Mouse (Mus musculus) kidney, adult 2 months (tissue): ENCODE data around the gene Olfr63. TPM values are rescaled to one million over a fixed set of nuclear protein-coding genes. Genes with fewer than 3 reads are reported as not detected.
"Not testable (repeated sequence)": the region's sequence is repeated elsewhere in the genome, so short reads cannot be mapped to it uniquely, and the experiment has no call there.

Experiments used
- DNase-seq: peaks from one replicate; pipeline ENCODE4 v3.0.0; 2021
- H3K27ac ChIP-seq: fragments of 200-500 bp; 2 replicates; pipeline ENCODE4 v1.5.1; 2012; ENCODE audit warnings: low read depth, low read length, control low read depth, inconsistent platforms; ENCODE audit not compliant: insufficient read depth
- H3K27me3 ChIP-seq: fragments of 200-500 bp; replicated peaks from 2 replicates; pipeline ENCODE4 v1.6.1; 2012; ENCODE audit warnings: mild to moderate bottlenecking, moderate library complexity, low read length, inconsistent platforms; ENCODE audit not compliant: control insufficient read depth, insufficient read depth
- H3K36me3 ChIP-seq: fragments of 200-500 bp; 2 replicates; pipeline ENCODE4 v1.6.1; 2012; ENCODE audit warnings: mild to moderate bottlenecking, moderate library complexity, low read length, inconsistent platforms; ENCODE audit not compliant: control insufficient read depth, insufficient read depth
- H3K4me1 ChIP-seq: fragments of 200-500 bp; 2 replicates; pipeline ENCODE4 v1.6.1; 2011; ENCODE audit warnings: low read length; ENCODE audit not compliant: control insufficient read depth, insufficient read depth
- H3K4me3 ChIP-seq: fragments of 200-500 bp; 2 replicates; pipeline ENCODE4 v1.5.1; 2011; ENCODE audit warnings: mild to moderate bottlenecking, low read depth, low read length, control low read depth; ENCODE audit not compliant: insufficient read depth
- CTCF ChIP-seq: fragments of 200-500 bp; conservative IDR thresholded peaks from 2 replicates; pipeline ENCODE4 v1.5.1; 2011; ENCODE audit warnings: low read depth, mild to moderate bottlenecking, control low read depth, low read length, moderate library complexity, mixed read lengths; ENCODE audit not compliant: insufficient read depth, insufficient read length
- POLR2A ChIP-seq: fragments of 200-500 bp; IDR thresholded peaks from one replicate; pipeline ENCODE4 v1.6.1; 2011; ENCODE audit warnings: low read depth, low read length, control low read depth
- WGBS: fragments of 180-500 bp; shearing (Covaris S2); methylation state at CpG from one replicate; pipeline ENCODE4 v1.1.7; 2018; 5-methylcytosine and 5-hydroxymethylcytosine counted together
- polyA plus RNA-seq: library from polyadenylated mRNA; depleted of rRNA; stranded (reverse); fragments of >200 nt; gene quantifications from 2 replicates; pipeline ENCODE4 v1.2.3, GENCODE M21; 2012; rRNA removed

Olfr63 gene
- not detected in 2 replicates for polyA plus RNA-seq

DNA sequence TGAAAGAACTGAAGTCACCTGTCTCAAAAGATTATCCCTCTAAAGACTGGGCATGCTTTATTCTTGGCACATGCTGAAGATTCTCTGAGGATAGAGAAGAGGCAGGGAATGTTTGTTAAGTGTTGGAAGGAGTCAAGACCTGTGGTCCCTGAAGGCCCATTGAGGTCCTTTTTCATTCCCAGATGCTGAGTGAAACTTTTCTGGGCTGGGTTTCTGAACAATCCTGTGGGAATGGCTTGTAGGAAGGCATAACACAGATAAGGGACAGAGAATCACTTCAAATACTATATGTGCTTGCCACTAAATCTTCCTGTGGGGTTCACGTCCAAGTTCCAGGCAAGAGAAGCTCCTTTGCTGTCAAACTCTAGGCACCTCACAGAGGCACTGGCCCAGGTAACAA lies at the start of gene Olfr63:
TSS of gene Olfr63 (plus strand) at position 301 of the 400 bp plus-strand sequence.
- H3K27ac ChIP-seq = no peak within 1 kb of the TSS
- no peak within 1 kb of the TSS for H3K4me3 ChIP-seq
- WGBS = 83% methylated on average over 1 of the region's 1 CpGs
- TF ChIP-seq CTCF (no peak), POLR2A (no peak)
- no peaks in the 10 kb centered on the region for H3K27me3 ChIP-seq
- H3K36me3 ChIP-seq = no peaks in the 10 kb centered on the region
- no peak for DNase-seq
- no peaks in the 10 kb centered on the region for H3K4me1 ChIP-seq

GRCm38 (mm10) chr17:33221590-33221989 lies 42.9 kb upstream of the Olfr63 start, which contains the start of gene Olfr1564:
Olfr1564 (minus strand) TSS chr17:33221690.
- Histone ChIP-seq H3K27me3 (no peaks in the 10 kb centered on the region), H3K27ac (no peak within 1 kb of the TSS), H3K36me3 (no peaks in the 10 kb centered on the region), H3K4me1 (no peaks in the 10 kb centered on the region), H3K4me3 (no peak within 1 kb of the TSS)
- no peak for TF ChIP-seq POLR2A
- TF ChIP-seq CTCF = no peak
- 78% methylated on average over 2 of the region's 2 CpGs for WGBS
- no peak for DNase-seq

- H3K4me1 ChIP-seq, H3K27me3 ChIP-seq, H3K4me3 ChIP-seq, H3K36me3 ChIP-seq, H3K27ac ChIP-seq: not testable (repeated sequence)
- WGBS = 83% methylated on average over 1 of the region's 1 CpGs
- peak; percentile 73 for DNase-seq
Measured at GRCm38 (mm10) chr17:33236646-33237045, 27.8 kb upstream of the Olfr63 start.

DNA sequence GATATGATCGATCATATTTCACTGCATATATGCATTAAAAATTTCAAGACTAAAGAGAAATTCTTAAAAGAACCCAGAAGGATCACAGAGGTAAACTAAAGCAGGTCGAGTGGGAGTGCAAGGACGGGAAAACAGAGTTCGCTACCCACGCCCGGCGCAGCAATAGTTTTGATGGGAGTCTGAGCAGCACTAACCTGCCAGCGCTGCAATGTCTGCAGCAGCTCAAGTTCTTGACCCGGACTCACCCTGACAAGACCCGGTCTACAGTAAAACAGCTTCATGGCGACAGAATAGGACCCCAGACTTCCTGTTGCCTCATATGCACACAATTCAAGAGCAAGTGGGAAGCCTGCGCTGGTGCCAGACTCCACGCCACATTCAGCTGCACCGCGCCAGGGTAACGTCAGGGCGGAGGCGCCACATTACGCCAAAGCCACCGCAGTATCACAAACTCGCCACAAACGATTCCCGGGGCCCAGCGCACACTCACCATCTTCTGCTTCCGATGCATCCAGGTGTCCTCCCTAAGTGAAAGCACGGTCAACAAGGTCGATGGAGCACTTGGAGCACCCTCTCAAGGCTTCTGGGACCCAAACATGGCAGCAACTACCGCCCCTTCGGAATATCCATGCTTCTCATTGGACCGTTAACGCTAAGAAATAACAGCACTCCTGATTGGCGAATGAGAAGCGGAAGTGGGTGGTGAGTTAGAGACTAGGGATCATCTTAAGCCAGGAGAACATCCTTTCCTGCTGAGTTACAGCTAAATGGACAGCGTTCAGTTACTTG lies 9.8 kb upstream of the Olfr63 start, which contains the start of gene Zfp955a:
TSS of gene Zfp955a (minus strand) at position 616 of the 789 bp plus-strand sequence.
- WGBS = 15% methylated on average over 1 of the region's 34 CpGs
- H3K4me1 ChIP-seq, H3K36me3 ChIP-seq, H3K27me3 ChIP-seq, H3K27ac ChIP-seq, H3K4me3 ChIP-seq, DNase-seq: not testable (repeated sequence)

DNA sequence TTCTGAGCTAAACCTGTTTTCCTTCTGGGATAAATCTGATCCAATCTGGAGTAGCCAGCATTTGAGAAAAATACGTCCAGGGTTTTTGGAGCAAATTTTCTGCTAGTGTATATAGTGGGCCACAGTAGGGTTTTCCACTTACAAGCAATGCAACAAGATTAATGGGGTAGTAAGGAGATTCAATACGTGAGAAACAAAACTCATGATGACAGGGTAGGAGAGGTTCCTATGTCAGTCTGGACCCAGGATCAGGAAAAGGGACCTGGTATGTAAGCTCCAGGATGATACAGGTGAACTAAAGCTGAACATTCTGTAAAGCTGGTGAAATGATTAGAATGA lies 9.2 kb upstream of the Olfr63 start:
- not testable (repeated sequence) for DNase-seq, H3K4me3 ChIP-seq, H3K4me1 ChIP-seq, H3K27ac ChIP-seq, H3K36me3 ChIP-seq, H3K27me3 ChIP-seq
- WGBS = no CpG with 5 or more reads among the region's 2 CpGs

DNA sequence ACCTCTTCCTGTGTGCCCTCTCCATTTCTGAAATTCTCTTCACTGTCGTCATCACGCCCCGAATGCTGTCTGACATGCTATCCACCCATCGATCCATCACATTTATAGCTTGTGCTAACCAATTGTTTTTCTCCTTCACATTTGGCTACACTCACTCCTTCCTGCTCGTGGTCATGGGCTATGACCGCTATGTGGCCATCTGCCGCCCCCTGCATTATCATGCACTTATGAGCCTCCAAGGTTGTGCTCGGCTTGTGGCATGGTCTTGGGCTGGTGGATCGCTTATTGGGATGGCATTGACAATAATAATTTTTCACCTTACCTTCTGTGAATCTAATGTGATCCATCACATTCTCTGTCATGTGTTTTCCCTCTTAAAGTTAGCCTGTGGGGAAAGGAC lies 4.4 kb downstream of the Olfr63 start:
- no peak overlapping the region for H3K27ac ChIP-seq
- H3K4me3 ChIP-seq = no peak overlapping the region
- H3K27me3 ChIP-seq = no peaks in the 10 kb centered on the region
- no peak for DNase-seq
- H3K36me3 ChIP-seq = no peaks in the 10 kb centered on the region
- no peaks in the 10 kb centered on the region for H3K4me1 ChIP-seq
- TF ChIP-seq CTCF (no peak), POLR2A (no peak)
- 76% methylated on average over 9 of the region's 9 CpGs for WGBS

GRCm38 (mm10) chr17:33289039-33289875 lies 24.8 kb downstream of the Olfr63 start, which contains the start of gene Zfp955b:
Zfp955b (plus strand) TSS chr17:33289544.
- DNase-seq, H3K36me3 ChIP-seq, H3K4me1 ChIP-seq, H3K27me3 ChIP-seq, H3K27ac ChIP-seq, H3K4me3 ChIP-seq: not testable (repeated sequence)
- WGBS = no CpG with 5 or more reads among the region's 25 CpGs

DNA sequence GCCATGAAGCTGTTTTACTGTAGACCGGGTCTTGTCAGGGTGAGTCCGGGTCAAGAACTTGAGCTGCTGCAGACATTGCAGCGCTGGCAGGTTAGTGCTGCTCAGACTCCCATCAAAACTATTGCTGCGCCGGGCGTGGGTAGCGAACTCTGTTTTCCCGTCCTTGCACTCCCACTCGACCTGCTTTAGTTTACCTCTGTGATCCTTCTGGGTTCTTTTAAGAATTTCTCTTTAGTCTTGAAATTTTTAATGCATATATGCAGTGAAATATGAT lies 25.3 kb downstream of the Olfr63 start:
- not testable (repeated sequence) for H3K27ac ChIP-seq, H3K4me1 ChIP-seq, H3K36me3 ChIP-seq, H3K27me3 ChIP-seq, H3K4me3 ChIP-seq, DNase-seq
- no CpG with 5 or more reads among the region's 9 CpGs for WGBS

Other genes with a start within 250 kb of the Olfr63 start
- gene Zfp763, start 231.3 kb upstream of the Olfr63 start, polyA plus RNA-seq = 0.83 and 1.2 TPM in 2 replicates
- not detected in 2 replicates for gene 4921501E09Rik, start 196.6 kb upstream of the Olfr63 start, polyA plus RNA-seq
- gene Zfp563, start 175.4 kb upstream of the Olfr63 start, polyA plus RNA-seq = 2.2 and 2.8 TPM in 2 replicates
- 0.01 TPM in 1 of 2 replicates, not detected in the other for gene Morc2b, start 125.0 kb upstream of the Olfr63 start, polyA plus RNA-seq
- not detected in 2 replicates for gene Olfr55, start 96.2 kb upstream of the Olfr63 start, polyA plus RNA-seq
- not detected in 2 replicates for gene Olfr239, start 73.4 kb upstream of the Olfr63 start, polyA plus RNA-seq
- gene Olfr1564, start 43.0 kb upstream of the Olfr63 start, polyA plus RNA-seq = 0.08 TPM in 1 of 2 replicates, not detected in the other
- gene Zfp955a, start 9.5 kb upstream of the Olfr63 start, polyA plus RNA-seq = 0.94 and 1.6 TPM in 2 replicates
- 1.6 and 2.3 TPM in 2 replicates for gene Zfp955b, start 24.9 kb downstream of the Olfr63 start, polyA plus RNA-seq
- gene Zfp81, start 94.2 kb downstream of the Olfr63 start, polyA plus RNA-seq = 0.76 and 1.1 TPM in 2 replicates
- 1.8 and 2.1 TPM in 2 replicates for gene Zfp101, start 130.0 kb downstream of the Olfr63 start, polyA plus RNA-seq
- 0.33 and 0.53 TPM in 2 replicates for gene Actl9, start 168.2 kb downstream of the Olfr63 start, polyA plus RNA-seq